Mouse (Mus musculus) lung, postnatal 0 days (tissue): ENCODE measurements around the gene Bfsp1. TPM values are rescaled to one million over a fixed set of nuclear protein-coding genes. Genes with fewer than 3 reads are reported as not detected.

Experiments
- ATAC-seq: fragments of 200-750 bp; cut with Nextera tagmentation; 2 replicates; pipeline ENCODE4 v1.8.0; 2017; ENCODE audit warnings: moderate library complexity
- DNase-seq: peaks from one replicate; pipeline ENCODE4 v3.0.0-alpha.2; 2016; ENCODE audit warnings: low spot score
- H3K27ac ChIP-seq: fragments of 300-500 bp; sonication (generic); 2 replicates; pipeline ENCODE4 v1.5.1; 2014; ENCODE audit warnings: antibody characterized with exemption, mild to moderate bottlenecking, low read length, mixed read lengths
- H3K27me3 ChIP-seq: fragments of 300-500 bp; sonication (generic); replicated peaks from 2 replicates; pipeline ENCODE4 v1.6.1; 2014; ENCODE audit warnings: low read length, mixed read lengths; ENCODE audit not compliant: insufficient read depth
- H3K36me3 ChIP-seq: fragments of 300-500 bp; sonication (generic); 2 replicates; pipeline ENCODE4 v1.6.1; 2014; ENCODE audit warnings: low read length, mixed read lengths; ENCODE audit not compliant: insufficient read depth
- H3K4me1 ChIP-seq: fragments of 300-500 bp; sonication (generic); 2 replicates; pipeline ENCODE4 v1.6.1; 2014; ENCODE audit warnings: antibody characterized with exemption, low read depth, low read length, mixed read lengths; ENCODE audit not compliant: insufficient read depth
- H3K4me2 ChIP-seq: fragments of 300-500 bp; sonication (generic); replicated peaks from 2 replicates; pipeline ENCODE4 v1.6.1; 2014; ENCODE audit warnings: low read depth, mild to moderate bottlenecking, low read length, moderate library complexity, mixed read lengths
- H3K4me3 ChIP-seq: fragments of 300-500 bp; sonication (generic); 2 replicates; pipeline ENCODE4 v1.5.1; 2014; ENCODE audit warnings: low read depth, low read length
- H3K9ac ChIP-seq: fragments of 300-500 bp; sonication (generic); replicated peaks from 2 replicates; pipeline ENCODE4 v1.6.1; 2014; ENCODE audit warnings: low read depth, mild to moderate bottlenecking
- H3K9me3 ChIP-seq: fragments of 300-500 bp; sonication (generic); 2 replicates; pipeline ENCODE4 v1.6.1; 2016; ENCODE audit warnings: low read length, mixed read lengths
- CTCF ChIP-seq: IDR thresholded peaks from 2 replicates; pipeline ENCODE4 v1.5.1; 2016; ENCODE audit warnings: antibody characterized with exemption, mild to moderate bottlenecking
- EP300 ChIP-seq: IDR thresholded peaks from 2 replicates; pipeline ENCODE4 v1.6.1; 2016; ENCODE audit warnings: antibody characterized with exemption, mild to moderate bottlenecking, control low read depth
- WGBS: fragments of 180-500 bp; shearing (Covaris S2); extraction: QIAGEN DNeasy Blood & Tissue Kit; methylation state at CpG from one replicate; pipeline ENCODE4 v1.1.7; 2014; 5-methylcytosine and 5-hydroxymethylcytosine counted together
- polyA plus RNA-seq: library from polyadenylated mRNA; unstranded; fragments of >200 nt; fragmentation: Nextera tagmentation; extraction: Ambion mirVana; gene quantifications from 2 replicates; pipeline ENCODE4 v1.2.1, GENCODE M21; 2015

Bfsp1 gene
- polyA plus RNA-seq, 1 experiment from 2014 or later: 4.7 TPM

GRCm38 (mm10) chr2:143899470-143900220, 36.7 kb upstream of the Bfsp1 start:
- peaks cover 9% of the 10 kb centered on the region; the same call in 1 of the 2 replicates for H3K4me1 ChIP-seq
- H3K9ac ChIP-seq: no peak overlapping the region

GRCm38 (mm10) chr2:143891302-143892048, 28.5 kb upstream of the Bfsp1 start:
- no peaks in the 10 kb centered on the region for H3K27me3 ChIP-seq
- H3K4me2 ChIP-seq: no peak overlapping the region
- no peak for DNase-seq
- no peak overlapping the region for H3K27ac ChIP-seq
- H3K4me3 ChIP-seq: no peak overlapping the region
- 73% methylated on average over 10 of the region's 10 CpGs for WGBS
- H3K36me3 ChIP-seq: no peaks in the 10 kb centered on the region
- no peaks in the 10 kb centered on the region for H3K9me3 ChIP-seq
- no peak for ATAC-seq
- 0 out of 2 replicates have a peak, but pooled peaks cover 3% of the 10 kb centered on the region for H3K4me1 ChIP-seq
- H3K9ac ChIP-seq: no peak overlapping the region
- TF ChIP-seq EP300 (no peak), CTCF (no peak)

More at GRCm38 (mm10) chr2:143899470-143900220, 36.7 kb upstream of the Bfsp1 start:
- DNase-seq (no peak), ATAC-seq (no peak; the same call in 1 of the 2 replicates)
- Histone ChIP-seq H3K9me3 (no peaks in the 10 kb centered on the region), H3K4me3 (no peak overlapping the region), H3K36me3 (no peaks in the 10 kb centered on the region), H3K27me3 (no peaks in the 10 kb centered on the region), H3K27ac (no peak overlapping the region), H3K4me2 (no peak overlapping the region)
- 78% methylated on average over 9 of the region's 9 CpGs for WGBS
- TF ChIP-seq EP300 (no peak), CTCF (no peak)

GRCm38 (mm10) chr2:143889860-143890433, 27.0 kb upstream of the Bfsp1 start:
- no peak overlapping the region; the same call in 1 of the 2 replicates for H3K4me3 ChIP-seq
- 33% methylated on average over 12 of the region's 12 CpGs for WGBS

GRCm38 (mm10) chr2:143889131-143889859, 26.3 kb upstream of the Bfsp1 start:
- Histone ChIP-seq H3K4me3 (no peak overlapping the region; the same call in 1 of the 2 replicates), H3K9me3 (no peaks in the 10 kb centered on the region), H3K4me2 (peak overlapping the region; percentile 15; the same call in 1 of the 2 replicates), H3K27me3 (no peaks in the 10 kb centered on the region), H3K4me1 (0 out of 2 replicates have a peak, but pooled peaks cover 3% of the 10 kb centered on the region), H3K36me3 (no peaks in the 10 kb centered on the region), H3K9ac (no peak overlapping the region), H3K27ac (peak overlapping the region; percentile 28; the same call in 1 of the 2 replicates)
- TF ChIP-seq CTCF: no peak
- TF ChIP-seq EP300: no peak
- ATAC-seq (no peak), DNase-seq (no peak)
- 62% methylated on average over 15 of the region's 15 CpGs for WGBS

More at GRCm38 (mm10) chr2:143889860-143890433, 27.0 kb upstream of the Bfsp1 start:
- H3K9ac ChIP-seq: no peak overlapping the region
- H3K9me3 ChIP-seq: no peaks in the 10 kb centered on the region
- peak; percentile 87 for DNase-seq
- no peaks in the 10 kb centered on the region for H3K27me3 ChIP-seq
- H3K27ac ChIP-seq: peak overlapping the region; percentile 28; the same call in 1 of the 2 replicates
- peak overlapping the region; percentile 15 for H3K4me2 ChIP-seq
- peak; percentile 94 for ATAC-seq
- TF ChIP-seq EP300: peak; percentile 75
- TF ChIP-seq CTCF: no peak
- H3K4me1 ChIP-seq: 0 out of 2 replicates have a peak, but pooled peaks cover 3% of the 10 kb centered on the region
- H3K36me3 ChIP-seq: no peaks in the 10 kb centered on the region

GRCm38 (mm10) chr2:143882606-143883288, 19.8 kb upstream of the Bfsp1 start:
- no peak for TF ChIP-seq EP300
- TF ChIP-seq CTCF: no peak
- 69% methylated on average over 10 of the region's 10 CpGs for WGBS
- Histone ChIP-seq H3K4me1 (no peaks in the 10 kb centered on the region), H3K27me3 (no peaks in the 10 kb centered on the region), H3K27ac (no peak overlapping the region), H3K4me2 (no peak overlapping the region), H3K36me3 (no peaks in the 10 kb centered on the region), H3K9ac (no peak overlapping the region), H3K9me3 (no peaks in the 10 kb centered on the region), H3K4me3 (no peak overlapping the region)
- ATAC-seq: no peak
- DNase-seq: no peak
